Mouse (Mus musculus) urinary bladder, postnatal 14 days (tissue): Measurements from ENCODE around the gene Anxa1.

Experiments
- DNase-seq: peaks from one replicate; pipeline ENCODE4 v3.0.0; 2021; ENCODE audit warnings: low spot score

Gene Anxa1

GRCm38 (mm10) chr19:20390455-20390994 lies at the start of gene Anxa1:
Gene Anxa1 (minus strand): TSS chr19:20390944.
- peak; percentile 50 for DNase-seq

- peak; percentile 32 for DNase-seq
Observed at GRCm38 (mm10) chr19:20437043-20437442, 46.3 kb upstream of the Anxa1 start.

GRCm38 (mm10) chr19:20434541-20434940 lies 43.8 kb upstream of the Anxa1 start:
- peak; percentile 77 for DNase-seq

GRCm38 (mm10) chr19:20433966-20434365 lies 43.2 kb upstream of the Anxa1 start:
- DNase-seq: no peak

- no peak for DNase-seq
Observed at GRCm38 (mm10) chr19:20426443-20427161, 35.9 kb upstream of the Anxa1 start.

- no peak for DNase-seq
Observed at GRCm38 (mm10) chr19:20411276-20411675, 20.5 kb upstream of the Anxa1 start.

- no peak for DNase-seq
Observed at GRCm38 (mm10) chr19:20409541-20410528, 19.1 kb upstream of the Anxa1 start.

- DNase-seq: no peak
Observed at GRCm38 (mm10) chr19:20406475-20406874, 15.7 kb upstream of the Anxa1 start.

GRCm38 (mm10) chr19:20405015-20405414 lies 14.3 kb upstream of the Anxa1 start:
- no peak for DNase-seq

GRCm38 (mm10) chr19:20403740-20404139 lies 13.0 kb upstream of the Anxa1 start:
- no peak for DNase-seq

GRCm38 (mm10) chr19:20403219-20403618 lies 12.5 kb upstream of the Anxa1 start:
- DNase-seq: no peak

GRCm38 (mm10) chr19:20402516-20403200 lies 11.9 kb upstream of the Anxa1 start:
- no peak for DNase-seq

- DNase-seq: no peak
Observed at GRCm38 (mm10) chr19:20401961-20402360, 11.2 kb upstream of the Anxa1 start.

- DNase-seq: no peak
Observed at GRCm38 (mm10) chr19:20399187-20399586, 8.4 kb upstream of the Anxa1 start.

- DNase-seq: no peak
Observed at GRCm38 (mm10) chr19:20397092-20397491, 6.3 kb upstream of the Anxa1 start.

GRCm38 (mm10) chr19:20393556-20394274 lies 3.0 kb upstream of the Anxa1 start:
- peak; percentile 46 for DNase-seq

GRCm38 (mm10) chr19:20389723-20390122 lies 1.0 kb downstream of the Anxa1 start:
- DNase-seq: no peak

GRCm38 (mm10) chr19:20389245-20389644 lies 1.5 kb downstream of the Anxa1 start:
- no peak for DNase-seq

- no peak for DNase-seq
Observed at GRCm38 (mm10) chr19:20388276-20388675, 2.5 kb downstream of the Anxa1 start.

GRCm38 (mm10) chr19:20386296-20386695 lies 4.4 kb downstream of the Anxa1 start:
- no peak for DNase-seq

- no peak for DNase-seq
Observed at GRCm38 (mm10) chr19:20385645-20386044, 5.1 kb downstream of the Anxa1 start.
